Mouse (Mus musculus) lung, embryonic 16.5 days (tissue): ENCODE data around the gene Stk35. TPM values are rescaled to one million over a fixed set of nuclear protein-coding genes. Genes with fewer than 3 reads are reported as not detected.

Experiments
- ATAC-seq: fragments of 200-750 bp; cut with Nextera tagmentation; 2 replicates; pipeline ENCODE4 v1.8.0; 2017; ENCODE audit warnings: low read depth, mild to moderate bottlenecking, moderate library complexity
- H3K27ac ChIP-seq: fragments of 300-500 bp; sonication (generic); 2 replicates; pipeline ENCODE4 v1.5.1; 2014; ENCODE audit warnings: mild to moderate bottlenecking, control low read depth, low read length
- H3K27me3 ChIP-seq: fragments of 300-500 bp; sonication (generic); 2 replicates; pipeline ENCODE4 v1.6.1; 2014; ENCODE audit warnings: low read depth, low read length, mixed read lengths; ENCODE audit not compliant: control insufficient read depth, insufficient read depth
- H3K36me3 ChIP-seq: fragments of 300-500 bp; sonication (generic); 2 replicates; pipeline ENCODE4 v1.6.1; 2014; ENCODE audit warnings: low read length; ENCODE audit not compliant: control insufficient read depth, insufficient read depth
- H3K4me1 ChIP-seq: fragments of 300-500 bp; sonication (generic); replicated peaks from 2 replicates; pipeline ENCODE4 v1.6.1; 2014; ENCODE audit warnings: low read length, mixed read lengths; ENCODE audit not compliant: control insufficient read depth, insufficient read depth
- H3K4me2 ChIP-seq: fragments of 300-500 bp; sonication (generic); 2 replicates; pipeline ENCODE4 v1.6.1; 2014; ENCODE audit warnings: low read depth, low read length, control low read depth
- H3K4me3 ChIP-seq: fragments of 300-500 bp; sonication (generic); 2 replicates; pipeline ENCODE4 v1.5.1; 2014; ENCODE audit warnings: mild to moderate bottlenecking, low read length, control low read depth
- H3K9ac ChIP-seq: fragments of 300-500 bp; sonication (generic); 2 replicates; pipeline ENCODE4 v1.6.1; 2014; ENCODE audit warnings: low read length, control low read depth
- H3K9me3 ChIP-seq: fragments of 300-500 bp; sonication (generic); 2 replicates; pipeline ENCODE4 v1.6.1; 2016; ENCODE audit warnings: low read length; ENCODE audit not compliant: control insufficient read depth
- WGBS: fragments of 180-500 bp; shearing (Covaris S2); extraction: QIAGEN DNeasy Blood & Tissue Kit; methylation state at CpG from one replicate; pipeline ENCODE4 v1.1.7; 2014; 5-methylcytosine and 5-hydroxymethylcytosine counted together
- polyA plus RNA-seq: library from polyadenylated mRNA; unstranded; fragments of >200 nt; fragmentation: Nextera tagmentation; extraction: Ambion mirVana; gene quantifications from 2 replicates; pipeline ENCODE4 v1.2.1, GENCODE M21; 2015

Stk35 gene
- polyA plus RNA-seq, 1 experiment from 2014 or later = 8.0 TPM

- no peaks in the 10 kb centered on the region for H3K36me3 ChIP-seq
- peak; percentile 26; the same call in 1 of the 2 replicates for ATAC-seq
- 34% methylated on average over 3 of the region's 3 CpGs for WGBS
- no peak overlapping the region for H3K27ac ChIP-seq
- no peaks in the 10 kb centered on the region for H3K4me1 ChIP-seq
- no peak overlapping the region for H3K4me3 ChIP-seq
- no peaks in the 10 kb centered on the region for H3K9me3 ChIP-seq
- H3K9ac ChIP-seq = no peak overlapping the region
- H3K27me3 ChIP-seq = no peaks in the 10 kb centered on the region
- no peak overlapping the region for H3K4me2 ChIP-seq
These were observed 79.5 kb downstream of the Stk35 start for GRCm38 (mm10) chr2:129879817-129880216.

GRCm38 (mm10) chr2:129880226-129880625 lies 79.9 kb downstream of the Stk35 start:
- H3K9ac ChIP-seq = no peak overlapping the region
- no peak overlapping the region for H3K27ac ChIP-seq
- H3K4me3 ChIP-seq = no peak overlapping the region
- no peaks in the 10 kb centered on the region for H3K36me3 ChIP-seq
- ATAC-seq = no peak
- H3K9me3 ChIP-seq = no peaks in the 10 kb centered on the region
- H3K4me1 ChIP-seq = no peaks in the 10 kb centered on the region
- H3K4me2 ChIP-seq = no peak overlapping the region
- 82% methylated on average over 7 of the region's 7 CpGs for WGBS
- H3K27me3 ChIP-seq = no peaks in the 10 kb centered on the region

GRCm38 (mm10) chr2:129881886-129882285 lies 81.6 kb downstream of the Stk35 start:
- H3K27ac ChIP-seq = no peak overlapping the region
- whole genome bisulfite sequencing = 59% methylated on average over 1 of the region's 1 CpGs
- no peaks in the 10 kb centered on the region for H3K4me1 ChIP-seq
- no peak for ATAC-seq
- H3K4me2 ChIP-seq = no peak overlapping the region
- H3K27me3 ChIP-seq = no peaks in the 10 kb centered on the region
- H3K4me3 ChIP-seq = no peak overlapping the region
- no peak overlapping the region for H3K9ac ChIP-seq
- H3K36me3 ChIP-seq = no peaks in the 10 kb centered on the region
- no peaks in the 10 kb centered on the region for H3K9me3 ChIP-seq

Other genes starting within 250 kb of the Stk35 start
- 20.3 and 20.5 TPM in 2 replicates for gene Sirpa, start 207.7 kb upstream of the Stk35 start, polyA plus RNA-seq
- gene Pdyn, start 100.7 kb upstream of the Stk35 start, polyA plus RNA-seq = 0.14 TPM in 1 of 2 replicates, not detected in the other
- gene Tgm3, start 211.8 kb downstream of the Stk35 start, polyA plus RNA-seq = not detected in 2 replicates